Mouse (Mus musculus): ENCODE measurements at regions not wholly inside any gene's neighbourhood (a gene's known extent, or its start where the extent isn't known, plus 50 kb on each side); places are given as distances from the start of the nearest gene placed in this dataset.
A peak's percentile ranks its signal among the peaks of the same experiment; 100 is the strongest.

- no peak overlapping the region for H3K9ac ChIP-seq (replicated peaks; ENCODE audit: low read length)
- 7% methylated on average over 2 of the region's 2 CpGs for WGBS
- ATAC-seq (ENCODE audit: low FRiP score, low TSS enrichment) (no peak), DNase-seq (peak; percentile 18)
- H3K9me3 ChIP-seq (ENCODE audit: control insufficient read depth, low read length) = no peaks in the 10 kb centered on the region
- H3K4me2 ChIP-seq (ENCODE audit: low read length) = no peak overlapping the region
- H3K27ac ChIP-seq (replicated peaks; ENCODE audit: low read depth, low read length) = no peak overlapping the region
- H3K4me1 ChIP-seq (ENCODE audit: control insufficient read depth, insufficient read depth, low read length) = no peaks in the 10 kb centered on the region
- no peaks in the 10 kb centered on the region for H3K27me3 ChIP-seq (ENCODE audit: control insufficient read depth, insufficient read depth, low read length)
- H3K36me3 ChIP-seq (ENCODE audit: control insufficient read depth, insufficient read depth, low read length) = no peaks in the 10 kb centered on the region
- H3K4me3 ChIP-seq (replicated peaks; ENCODE audit: low read depth, low read length) = no peak overlapping the region
These were observed 932.3 kb downstream of the Pcdh9 start for GRCm38 (mm10) chr14:92958138-92958537.

DNA sequence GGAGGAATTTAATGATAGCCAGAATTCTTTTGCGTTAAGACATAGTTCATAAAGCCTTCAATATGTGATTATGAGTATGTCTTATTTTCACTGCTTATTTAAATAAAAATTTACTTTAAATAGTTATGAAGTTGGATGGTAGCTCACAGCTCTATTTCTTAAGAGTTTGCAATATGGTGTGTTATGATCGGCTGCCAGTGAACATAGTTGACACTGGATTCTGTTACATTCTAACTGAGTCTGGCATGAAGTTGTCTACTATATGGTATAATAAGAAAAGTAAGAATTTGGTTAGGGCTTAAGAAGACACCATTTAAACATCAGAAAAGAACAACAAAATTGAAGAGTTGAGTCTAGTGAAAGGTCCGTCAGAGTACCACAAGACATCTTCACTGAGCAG is 935.0 kb downstream of the Pcdh9 start:
- H3K27ac ChIP-seq (replicated peaks; ENCODE audit: low read depth, low read length) = no peak overlapping the region
- no peaks in the 10 kb centered on the region for H3K4me1 ChIP-seq (ENCODE audit: control insufficient read depth, insufficient read depth, low read length)
- no peak overlapping the region for H3K4me2 ChIP-seq (ENCODE audit: low read length)
- no peak overlapping the region for H3K9ac ChIP-seq (replicated peaks; ENCODE audit: low read length)
- H3K27me3 ChIP-seq (ENCODE audit: control insufficient read depth, insufficient read depth, low read length) = no peaks in the 10 kb centered on the region
- no peak overlapping the region for H3K4me3 ChIP-seq (replicated peaks; ENCODE audit: low read depth, low read length)
- WGBS = 92% methylated on average over 3 of the region's 3 CpGs
- DNase-seq (no peak), ATAC-seq (ENCODE audit: low FRiP score, low TSS enrichment) (no peak)
- no peaks in the 10 kb centered on the region for H3K9me3 ChIP-seq (ENCODE audit: control insufficient read depth, low read length)
- no peaks in the 10 kb centered on the region for H3K36me3 ChIP-seq (ENCODE audit: control insufficient read depth, insufficient read depth, low read length)

- no peaks in the 10 kb centered on the region for H3K36me3 ChIP-seq (ENCODE audit: control insufficient read depth, insufficient read depth, low read length)
- peaks cover 2% of the 10 kb centered on the region; the same call in 1 of the 2 replicates for H3K4me1 ChIP-seq (ENCODE audit: control insufficient read depth, insufficient read depth, low read length)
- no peak overlapping the region for H3K4me3 ChIP-seq (replicated peaks; ENCODE audit: low read depth, low read length)
- no peak overlapping the region for H3K27ac ChIP-seq (replicated peaks; ENCODE audit: low read depth, low read length)
- ATAC-seq (ENCODE audit: low FRiP score, low TSS enrichment) (peak; percentile 86), DNase-seq (peak; percentile 87)
- H3K27me3 ChIP-seq (ENCODE audit: control insufficient read depth, insufficient read depth, low read length) = no peaks in the 10 kb centered on the region
- H3K9ac ChIP-seq (replicated peaks; ENCODE audit: low read length) = no peak overlapping the region
- H3K9me3 ChIP-seq (ENCODE audit: control insufficient read depth, low read length) = no peaks in the 10 kb centered on the region
- 30% methylated on average over 6 of the region's 6 CpGs for WGBS
- H3K4me2 ChIP-seq (ENCODE audit: low read length) = no peak overlapping the region
These were observed 982.8 kb downstream of the Pcdh9 start for GRCm38 (mm10) chr14:92907623-92908045.

GRCm38 (mm10) chr14:92874548-92874947 is 1015.9 kb downstream of the Pcdh9 start:
- Histone ChIP-seq H3K4me2 (ENCODE audit: low read length) (no peak overlapping the region), H3K9me3 (ENCODE audit: control insufficient read depth, low read length) (no peaks in the 10 kb centered on the region), H3K36me3 (ENCODE audit: control insufficient read depth, insufficient read depth, low read length) (no peaks in the 10 kb centered on the region), H3K4me1 (ENCODE audit: control insufficient read depth, insufficient read depth, low read length) (no peaks in the 10 kb centered on the region), H3K9ac (replicated peaks; ENCODE audit: low read length) (no peak overlapping the region), H3K27ac (replicated peaks; ENCODE audit: low read depth, low read length) (no peak overlapping the region), H3K4me3 (replicated peaks; ENCODE audit: low read depth, low read length) (no peak overlapping the region), H3K27me3 (ENCODE audit: control insufficient read depth, insufficient read depth, low read length) (no peaks in the 10 kb centered on the region)
- 81% methylated on average over 7 of the region's 7 CpGs for WGBS
- ATAC-seq (ENCODE audit: low FRiP score, low TSS enrichment) (no peak), DNase-seq (no peak)

GRCm38 (mm10) chr14:92866462-92866861 is 1024.0 kb downstream of the Pcdh9 start:
- WGBS = 75% methylated on average over 2 of the region's 2 CpGs
- H3K4me3 ChIP-seq (replicated peaks; ENCODE audit: low read depth, low read length) = no peak overlapping the region

DNA sequence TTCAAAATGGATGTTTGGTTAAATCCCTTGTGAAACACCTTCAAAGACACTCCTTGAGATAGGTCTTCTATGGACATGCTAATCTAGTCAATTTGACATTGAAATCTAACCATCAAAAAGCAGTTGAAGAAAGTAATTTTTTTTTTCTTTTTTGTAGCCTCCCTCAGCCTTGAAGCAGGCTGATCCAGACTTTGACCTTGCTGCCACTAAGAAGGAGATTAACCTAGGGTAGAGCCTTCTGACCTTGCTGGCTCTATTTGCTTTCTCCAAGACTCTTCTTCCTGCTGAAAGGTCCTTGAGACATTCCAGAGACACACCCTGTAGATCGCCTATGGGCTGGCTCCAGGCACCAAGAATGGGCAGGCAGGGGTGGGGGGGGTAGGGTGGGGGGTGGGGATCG is 1027.5 kb downstream of the Pcdh9 start:
- ATAC-seq (ENCODE audit: low FRiP score, low TSS enrichment) = no peak
- no peak overlapping the region for H3K9ac ChIP-seq (replicated peaks; ENCODE audit: low read length)
- H3K9me3 ChIP-seq (ENCODE audit: control insufficient read depth, low read length) = no peaks in the 10 kb centered on the region
- no peak overlapping the region for H3K27ac ChIP-seq (replicated peaks; ENCODE audit: low read depth, low read length)
- WGBS = 11% methylated on average over 2 of the region's 2 CpGs
- no peak for DNase-seq
- no peak overlapping the region for H3K4me2 ChIP-seq (ENCODE audit: low read length)
- H3K4me3 ChIP-seq (replicated peaks; ENCODE audit: low read depth, low read length) = no peak overlapping the region
- H3K36me3 ChIP-seq (ENCODE audit: control insufficient read depth, insufficient read depth, low read length) = no peaks in the 10 kb centered on the region
- no peaks in the 10 kb centered on the region for H3K27me3 ChIP-seq (ENCODE audit: control insufficient read depth, insufficient read depth, low read length)
- no peaks in the 10 kb centered on the region for H3K4me1 ChIP-seq (ENCODE audit: control insufficient read depth, insufficient read depth, low read length)

More at GRCm38 (mm10) chr14:92866462-92866861, 1024.0 kb downstream of the Pcdh9 start:
- DNase-seq = no peak
- ATAC-seq (ENCODE audit: low FRiP score, low TSS enrichment) = no peak
- H3K4me1 ChIP-seq (ENCODE audit: control insufficient read depth, insufficient read depth, low read length) = no peaks in the 10 kb centered on the region
- no peak overlapping the region for H3K4me2 ChIP-seq (ENCODE audit: low read length)
- no peak overlapping the region for H3K27ac ChIP-seq (replicated peaks; ENCODE audit: low read depth, low read length)
- no peaks in the 10 kb centered on the region for H3K27me3 ChIP-seq (ENCODE audit: control insufficient read depth, insufficient read depth, low read length)
- no peak overlapping the region for H3K9ac ChIP-seq (replicated peaks; ENCODE audit: low read length)
- H3K36me3 ChIP-seq (ENCODE audit: control insufficient read depth, insufficient read depth, low read length) = no peaks in the 10 kb centered on the region
- no peaks in the 10 kb centered on the region for H3K9me3 ChIP-seq (ENCODE audit: control insufficient read depth, low read length)

- no peaks in the 10 kb centered on the region for H3K27me3 ChIP-seq (ENCODE audit: control insufficient read depth, insufficient read depth, low read length)
- DNase-seq = no peak
- H3K27ac ChIP-seq (replicated peaks; ENCODE audit: low read depth, low read length) = no peak overlapping the region
- ATAC-seq (ENCODE audit: low FRiP score, low TSS enrichment) = no peak
- no peak overlapping the region for H3K4me3 ChIP-seq (replicated peaks; ENCODE audit: low read depth, low read length)
- H3K36me3 ChIP-seq (ENCODE audit: control insufficient read depth, insufficient read depth, low read length) = no peaks in the 10 kb centered on the region
- H3K9ac ChIP-seq (replicated peaks; ENCODE audit: low read length) = no peak overlapping the region
- H3K9me3 ChIP-seq (ENCODE audit: control insufficient read depth, low read length) = no peaks in the 10 kb centered on the region
- H3K4me2 ChIP-seq (ENCODE audit: low read length) = no peak overlapping the region
- 66% methylated on average over 2 of the region's 2 CpGs for WGBS
- no peaks in the 10 kb centered on the region for H3K4me1 ChIP-seq (ENCODE audit: control insufficient read depth, insufficient read depth, low read length)
These were observed 1029.8 kb downstream of the Pcdh9 start for GRCm38 (mm10) chr14:92860723-92861122.

DNA sequence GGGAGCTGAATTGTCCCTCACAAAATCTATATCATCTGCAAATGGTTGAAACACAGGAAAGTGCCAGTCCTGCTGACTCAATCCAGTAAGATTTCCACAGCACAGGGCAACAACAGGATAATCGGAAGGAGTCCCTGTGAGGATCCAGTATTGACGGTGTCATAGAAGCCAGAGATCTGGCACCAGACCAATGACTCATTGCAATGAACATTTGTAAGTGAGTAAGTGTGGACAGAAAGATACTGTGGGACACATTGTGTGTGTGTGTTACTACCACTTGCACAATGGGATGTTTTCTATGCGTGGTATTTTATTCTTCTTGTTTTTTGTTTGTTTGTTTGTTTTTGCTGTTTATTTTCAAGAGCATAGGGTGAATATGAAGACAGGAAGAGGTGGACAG is 1056.8 kb downstream of the Pcdh9 start:
- Histone ChIP-seq H3K9me3 (ENCODE audit: control insufficient read depth, low read length) (no peaks in the 10 kb centered on the region), H3K4me1 (ENCODE audit: control insufficient read depth, insufficient read depth, low read length) (no peaks in the 10 kb centered on the region)
- WGBS = 94% methylated on average over 3 of the region's 3 CpGs

GRCm38 (mm10) chr14:92829171-92829570 is 1061.3 kb downstream of the Pcdh9 start:
- Histone ChIP-seq H3K9me3 (ENCODE audit: control insufficient read depth, low read length) (no peaks in the 10 kb centered on the region), H3K4me2 (ENCODE audit: low read length) (no peak overlapping the region), H3K4me1 (ENCODE audit: control insufficient read depth, insufficient read depth, low read length) (no peaks in the 10 kb centered on the region), H3K27ac (replicated peaks; ENCODE audit: low read depth, low read length) (no peak overlapping the region), H3K4me3 (replicated peaks; ENCODE audit: low read depth, low read length) (no peak overlapping the region), H3K36me3 (ENCODE audit: control insufficient read depth, insufficient read depth, low read length) (no peaks in the 10 kb centered on the region), H3K9ac (replicated peaks; ENCODE audit: low read length) (no peak overlapping the region), H3K27me3 (ENCODE audit: control insufficient read depth, insufficient read depth, low read length) (no peaks in the 10 kb centered on the region)
- WGBS = 71% methylated on average over 4 of the region's 4 CpGs
- DNase-seq = no peak
- ATAC-seq (ENCODE audit: low FRiP score, low TSS enrichment) = no peak

More for the DNA sequence above, 1056.8 kb downstream of the Pcdh9 start:
- Histone ChIP-seq H3K9ac (replicated peaks; ENCODE audit: low read length) (no peak overlapping the region), H3K36me3 (ENCODE audit: control insufficient read depth, insufficient read depth, low read length) (no peaks in the 10 kb centered on the region), H3K27ac (replicated peaks; ENCODE audit: low read depth, low read length) (no peak overlapping the region), H3K4me3 (replicated peaks; ENCODE audit: low read depth, low read length) (no peak overlapping the region), H3K4me2 (ENCODE audit: low read length) (no peak overlapping the region), H3K27me3 (ENCODE audit: control insufficient read depth, insufficient read depth, low read length) (no peaks in the 10 kb centered on the region)
- ATAC-seq (ENCODE audit: low FRiP score, low TSS enrichment) (no peak), DNase-seq (no peak)

All from midbrain, embryonic 14.5 days (tissue).